Mouse (Mus musculus) midbrain, embryonic 16.5 days (tissue): ENCODE data around the gene Myt1l. TPM values are rescaled to one million over a fixed set of nuclear protein-coding genes. Genes with fewer than 3 reads are reported as not detected.

ENCODE experiments used
- ATAC-seq: fragments of 200-750 bp; cut with Nextera tagmentation; 2 replicates; pipeline ENCODE4 v1.8.0; 2017; ENCODE audit warnings: moderate TSS enrichment
- H3K27ac ChIP-seq: fragments of 300-500 bp; sonication (generic); 2 replicates; pipeline ENCODE4 v1.5.1; 2014; ENCODE audit warnings: mild to moderate bottlenecking, low read length, mixed read lengths
- H3K27me3 ChIP-seq: fragments of 300-500 bp; sonication (generic); 2 replicates; pipeline ENCODE4 v1.6.1; 2014; ENCODE audit warnings: low read depth, low read length, mixed read lengths; ENCODE audit not compliant: control insufficient read depth, insufficient read depth
- H3K36me3 ChIP-seq: fragments of 300-500 bp; sonication (generic); 2 replicates; pipeline ENCODE4 v1.6.1; 2014; ENCODE audit warnings: mild to moderate bottlenecking, low read length, moderate library complexity, mixed read lengths; ENCODE audit not compliant: control insufficient read depth, insufficient read depth
- H3K4me1 ChIP-seq: fragments of 300-500 bp; sonication (generic); 2 replicates; pipeline ENCODE4 v1.6.1; 2014; ENCODE audit warnings: mild to moderate bottlenecking, low read length, mixed read lengths; ENCODE audit not compliant: control insufficient read depth, insufficient read depth
- H3K4me2 ChIP-seq: fragments of 300-500 bp; sonication (generic); 2 replicates; pipeline ENCODE4 v1.6.1; 2014; ENCODE audit warnings: mild to moderate bottlenecking, low read length, mixed read lengths
- H3K4me3 ChIP-seq: fragments of 300-500 bp; sonication (generic); 2 replicates; pipeline ENCODE4 v1.5.1; 2014; ENCODE audit warnings: low read depth, mild to moderate bottlenecking, low read length, moderate library complexity, mixed read lengths
- H3K9ac ChIP-seq: fragments of 300-500 bp; sonication (generic); 2 replicates; pipeline ENCODE4 v1.6.1; 2014; ENCODE audit warnings: low read depth, low read length, mixed read lengths
- H3K9me3 ChIP-seq: fragments of 300-500 bp; sonication (generic); replicated peaks from 2 replicates; pipeline ENCODE4 v1.6.1; 2014; ENCODE audit warnings: mild to moderate bottlenecking, low read length, mixed read lengths; ENCODE audit not compliant: control insufficient read depth, poor library complexity, severe bottlenecking
- WGBS: fragments of 180-500 bp; shearing (Covaris S2); extraction: QIAGEN DNeasy Blood & Tissue Kit; methylation state at CpG from one replicate; pipeline ENCODE4 v1.1.7; 2014; 5-methylcytosine and 5-hydroxymethylcytosine counted together
- polyA plus RNA-seq: library from polyadenylated mRNA; unstranded; fragments of >200 nt; fragmentation: Nextera tagmentation; extraction: Ambion mirVana; gene quantifications from 2 replicates; pipeline ENCODE4 v1.2.1, GENCODE M21; 2015

The Myt1l gene
- polyA plus RNA-seq, 1 experiment from 2014 or later: 304 TPM

DNA sequence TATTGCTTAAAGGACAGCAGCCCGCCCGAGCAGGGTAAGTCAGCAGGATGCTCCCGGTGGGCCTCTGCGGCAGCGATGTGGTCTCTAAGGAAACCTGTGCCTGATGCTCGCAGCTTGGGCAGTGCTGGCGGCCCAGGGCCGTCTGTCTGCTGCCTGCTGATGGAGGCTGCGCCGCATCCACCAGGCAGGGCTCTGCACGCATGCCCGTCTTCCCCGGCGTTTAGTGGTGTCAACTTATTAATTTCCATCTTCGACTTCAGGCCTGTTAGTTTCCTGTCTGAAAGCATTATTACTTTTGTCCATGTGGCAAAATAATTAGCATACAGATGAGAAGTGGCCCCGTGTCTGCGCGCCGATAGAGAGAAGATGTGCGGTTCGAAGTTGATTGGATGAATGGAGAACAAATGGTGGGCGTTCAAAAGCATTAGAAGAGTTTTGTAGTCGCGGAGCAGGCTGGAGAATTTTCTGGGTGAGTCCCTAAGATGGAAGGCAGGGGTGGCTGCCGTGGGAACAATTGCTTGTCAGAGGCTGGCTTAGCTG, 6.6 kb downstream of the Myt1l start:
- Histone ChIP-seq H3K4me3 (peak overlapping the region; percentile 55), H3K27me3 (no peaks in the 10 kb centered on the region), H3K4me2 (peak overlapping the region; percentile 75), H3K36me3 (no peaks in the 10 kb centered on the region), H3K9ac (peak overlapping the region; percentile 85), H3K27ac (peak overlapping the region; percentile 96), H3K9me3 (no peaks in the 10 kb centered on the region), H3K4me1 (peaks cover 25% of the 10 kb centered on the region)
- WGBS: under 1% methylated on average over 25 of the region's 25 CpGs
- ATAC-seq: peak; percentile 54

- Histone ChIP-seq H3K27me3 (no peaks in the 10 kb centered on the region), H3K4me1 (peaks cover 48% of the 10 kb centered on the region), H3K4me2 (peak overlapping the region; percentile 75), H3K4me3 (peak overlapping the region; percentile 55), H3K36me3 (no peaks in the 10 kb centered on the region), H3K9me3 (no peaks in the 10 kb centered on the region), H3K27ac (peak overlapping the region; percentile 96), H3K9ac (peak overlapping the region; percentile 85)
- ATAC-seq: peak; percentile 36; the same call in 1 of the 2 replicates
- WGBS: 28% methylated on average over 5 of the region's 5 CpGs
Observed at GRCm38 (mm10) chr12:29537916-29538315, 9.7 kb downstream of the Myt1l start.

- Histone ChIP-seq H3K4me3 (peak overlapping the region; percentile 55), H3K9ac (peak overlapping the region; percentile 85), H3K27ac (peak overlapping the region; percentile 96), H3K9me3 (no peaks in the 10 kb centered on the region), H3K27me3 (no peaks in the 10 kb centered on the region), H3K4me2 (peak overlapping the region; percentile 75), H3K4me1 (peaks cover 52% of the 10 kb centered on the region), H3K36me3 (no peaks in the 10 kb centered on the region)
- 27% methylated on average over 11 of the region's 11 CpGs for WGBS
- peak; percentile 47 for ATAC-seq
Observed at GRCm38 (mm10) chr12:29538456-29538855, 10.3 kb downstream of the Myt1l start.

DNA sequence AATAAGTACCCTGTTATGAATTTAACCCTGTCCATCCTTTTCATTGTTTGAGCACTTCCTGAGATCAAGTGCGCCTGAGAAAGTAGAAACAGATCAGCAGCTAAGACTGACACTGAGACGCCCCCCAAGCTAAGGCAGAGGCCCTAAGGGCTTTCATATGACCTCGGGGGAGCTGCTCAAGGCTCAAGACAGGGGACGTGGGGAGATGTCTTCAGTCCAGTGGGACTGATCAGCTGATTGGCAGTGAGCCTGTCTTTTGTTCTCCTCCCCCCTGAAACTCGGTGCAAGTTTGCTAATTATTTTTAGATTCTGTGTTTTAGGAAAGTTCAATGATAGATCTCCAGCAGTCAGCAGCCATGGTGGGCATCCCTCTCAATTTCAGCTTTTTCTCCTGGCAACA, 10.9 kb downstream of the Myt1l start:
- Histone ChIP-seq H3K36me3 (no peaks in the 10 kb centered on the region), H3K4me2 (peak overlapping the region; percentile 75), H3K4me3 (peak overlapping the region; percentile 55), H3K27ac (peak overlapping the region; percentile 96), H3K27me3 (no peaks in the 10 kb centered on the region), H3K9ac (peak overlapping the region; percentile 36), H3K4me1 (peaks cover 52% of the 10 kb centered on the region), H3K9me3 (no peaks in the 10 kb centered on the region)
- no peak for ATAC-seq
- WGBS: 26% methylated on average over 5 of the region's 5 CpGs

GRCm38 (mm10) chr12:29540741-29541140, 12.6 kb downstream of the Myt1l start:
- no peaks in the 10 kb centered on the region for H3K36me3 ChIP-seq
- no peaks in the 10 kb centered on the region for H3K27me3 ChIP-seq
- no peak overlapping the region for H3K4me3 ChIP-seq
- peak overlapping the region; percentile 24 for H3K4me2 ChIP-seq
- WGBS: 73% methylated on average over 5 of the region's 5 CpGs
- no peak overlapping the region for H3K27ac ChIP-seq
- H3K9me3 ChIP-seq: no peaks in the 10 kb centered on the region
- ATAC-seq: no peak
- peaks cover 54% of the 10 kb centered on the region for H3K4me1 ChIP-seq
- H3K9ac ChIP-seq: no peak overlapping the region

DNA sequence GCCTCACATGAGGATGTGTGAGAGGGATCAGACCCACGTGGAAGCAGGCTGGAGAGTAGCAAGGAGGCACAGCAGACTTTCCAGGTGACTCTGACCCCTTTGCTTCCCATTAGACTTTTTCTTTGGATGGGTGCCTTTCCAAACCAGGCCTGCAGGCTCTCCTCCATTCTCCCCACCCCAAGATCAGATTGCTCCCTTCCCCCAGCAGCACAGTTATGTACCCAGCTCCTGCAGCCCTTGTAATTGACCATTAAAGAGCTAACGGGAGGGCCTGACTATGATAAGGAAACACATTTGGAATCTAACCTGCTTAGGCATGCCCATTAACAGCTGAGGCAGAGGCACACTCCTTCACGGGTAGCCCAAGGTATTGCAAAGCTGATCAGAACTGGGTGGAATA, 17.9 kb downstream of the Myt1l start:
- Histone ChIP-seq H3K9me3 (no peaks in the 10 kb centered on the region), H3K27ac (peak overlapping the region; percentile 37), H3K4me1 (peaks cover 52% of the 10 kb centered on the region), H3K27me3 (no peaks in the 10 kb centered on the region), H3K36me3 (no peaks in the 10 kb centered on the region), H3K4me2 (no peak overlapping the region), H3K4me3 (no peak overlapping the region), H3K9ac (no peak overlapping the region)
- WGBS: 50% methylated on average over 3 of the region's 3 CpGs
- no peak for ATAC-seq

DNA sequence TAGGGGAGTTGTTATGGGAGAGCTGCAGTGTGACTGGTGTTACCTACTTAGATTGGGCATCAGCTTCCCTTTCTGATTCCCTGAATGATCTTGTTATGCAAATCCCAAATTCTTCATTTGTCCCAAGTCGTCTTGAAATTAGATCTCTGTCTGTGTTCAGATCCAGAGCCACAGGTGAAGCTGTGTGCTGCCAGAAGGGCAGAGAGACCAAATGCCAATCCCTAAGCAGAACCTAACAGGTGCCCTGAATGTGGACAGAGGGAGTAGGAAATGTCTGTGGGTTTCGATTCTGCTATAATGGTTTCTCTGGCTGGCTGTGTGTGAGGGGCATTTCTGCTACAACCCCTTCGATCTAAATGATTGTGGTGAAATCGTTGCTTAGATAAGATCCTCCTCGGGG, 18.9 kb downstream of the Myt1l start:
- Histone ChIP-seq H3K27ac (peak overlapping the region; percentile 4), H3K27me3 (no peaks in the 10 kb centered on the region), H3K9ac (peak overlapping the region; percentile 40; the same call in 1 of the 2 replicates), H3K9me3 (no peaks in the 10 kb centered on the region), H3K4me1 (peaks cover 47% of the 10 kb centered on the region), H3K4me3 (no peak overlapping the region), H3K36me3 (no peaks in the 10 kb centered on the region), H3K4me2 (no peak overlapping the region; the same call in 1 of the 2 replicates)
- ATAC-seq: no peak
- WGBS: 62% methylated on average over 5 of the region's 5 CpGs

GRCm38 (mm10) chr12:29547755-29548154, 19.6 kb downstream of the Myt1l start:
- Histone ChIP-seq H3K4me1 (peaks cover 46% of the 10 kb centered on the region), H3K27me3 (no peaks in the 10 kb centered on the region), H3K4me2 (peak overlapping the region; percentile 7; the same call in 1 of the 2 replicates), H3K36me3 (no peaks in the 10 kb centered on the region), H3K9ac (no peak overlapping the region), H3K27ac (peak overlapping the region; percentile 4), H3K4me3 (no peak overlapping the region), H3K9me3 (no peaks in the 10 kb centered on the region)
- no peak for ATAC-seq
- 45% methylated on average over 6 of the region's 6 CpGs for WGBS

DNA sequence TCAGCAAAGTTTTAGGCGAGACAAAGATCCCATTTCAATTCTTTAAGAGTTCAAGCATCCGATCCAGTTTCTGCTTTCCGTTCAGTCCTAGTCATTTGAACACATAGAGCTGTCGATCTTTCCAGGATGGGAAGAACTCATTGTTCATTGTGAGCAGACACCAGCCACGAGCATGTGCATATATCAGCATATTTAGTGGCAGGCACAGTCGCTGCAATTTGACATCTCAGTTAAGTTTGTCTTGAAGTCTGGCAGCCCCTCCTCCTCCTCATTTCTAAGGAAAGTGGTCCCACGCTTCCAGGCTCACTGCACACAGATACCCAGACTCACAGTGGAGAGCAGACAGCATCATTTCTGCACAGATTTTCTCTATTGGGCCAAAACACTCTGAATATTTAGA, 25.0 kb downstream of the Myt1l start:
- Histone ChIP-seq H3K9ac (no peak overlapping the region), H3K36me3 (no peaks in the 10 kb centered on the region), H3K9me3 (no peaks in the 10 kb centered on the region), H3K27ac (no peak overlapping the region), H3K4me1 (peaks cover 33% of the 10 kb centered on the region), H3K4me2 (no peak overlapping the region), H3K4me3 (no peak overlapping the region), H3K27me3 (no peaks in the 10 kb centered on the region)
- 35% methylated on average over 7 of the region's 7 CpGs for WGBS
- ATAC-seq: no peak
